Mouse (Mus musculus): ENCODE measurements around the gene Rpl28. TPM values are rescaled to one million over a fixed set of nuclear protein-coding genes. Genes with fewer than 3 reads are reported as not detected.
A peak's percentile ranks its signal among the peaks of the same experiment; 100 is the strongest.

Gene Rpl28
- total and polyA plus RNA-seq, 2 experiments from 2014 or later = 145 to 304 TPM

DNA sequence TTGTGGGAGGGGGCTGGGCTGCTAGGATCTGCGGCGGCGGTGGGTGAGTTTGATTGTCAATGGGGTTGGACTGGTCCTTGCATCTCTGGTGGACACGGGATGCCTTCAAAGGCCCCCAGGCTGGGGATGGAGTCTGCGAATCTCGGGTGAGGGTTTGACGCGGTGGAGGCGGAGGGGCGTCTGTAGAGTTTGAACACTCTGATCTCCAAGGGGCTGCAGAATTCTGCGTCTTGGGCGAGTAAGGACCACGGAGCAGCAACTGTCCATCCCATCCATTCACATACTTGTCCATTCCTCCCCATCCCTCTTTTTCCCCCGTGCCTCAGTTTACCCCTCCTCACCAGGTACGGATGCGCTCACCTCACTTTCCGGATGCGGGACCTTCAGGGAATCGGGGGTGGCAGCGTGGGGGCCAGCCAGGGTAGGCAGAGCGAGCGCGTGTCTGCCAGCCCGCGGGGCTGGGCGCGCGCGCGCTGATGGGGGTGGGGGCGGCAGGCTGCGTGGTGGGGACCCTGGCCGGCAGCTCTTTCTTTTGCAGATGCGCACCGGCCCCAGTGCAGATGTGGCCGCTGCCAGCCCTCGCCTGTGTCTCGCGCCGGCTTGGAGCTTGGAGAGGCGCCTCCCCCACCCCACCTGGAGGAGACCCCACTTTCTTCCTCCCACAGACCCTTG lies 51.7 kb downstream of the Rpl28 start, which contains the start of gene Shisa7:
TSS of gene Shisa7 (minus strand) at position 452 of the 672 bp plus-strand sequence.
- H3K27me3 ChIP-seq (ENCODE audit: insufficient read depth, low read length) = no peaks in the 10 kb centered on the region
- H3K9me3 ChIP-seq (ENCODE audit: low read length) = no peaks in the 10 kb centered on the region
- H3K9ac ChIP-seq (replicated peaks; ENCODE audit: low read length) = peak within 1 kb of the TSS; percentile 63
- TF ChIP-seq CTCF (IDR thresholded peaks at IDR 0.05; ENCODE audit: low read depth) = no peak
- 0 out of 2 replicates have a peak, but pooled peaks cover 6% of the 10 kb centered on the region for H3K4me1 ChIP-seq (ENCODE audit: insufficient read depth, low read length)
- H3K4me2 ChIP-seq (ENCODE audit: low read depth, low read length) = peak within 1 kb of the TSS; percentile 86
- peak; percentile 76 for ATAC-seq
- peak; percentile 15 for DNase-seq (ENCODE audit: low spot score)
- H3K27ac ChIP-seq = peak within 1 kb of the TSS; percentile 77
- under 1% methylated on average over 38 of the region's 41 CpGs for WGBS
- no peaks in the 10 kb centered on the region for H3K36me3 ChIP-seq (ENCODE audit: insufficient read depth, low read length)
- H3K4me3 ChIP-seq (ENCODE audit: low read length) = peak within 1 kb of the TSS; percentile 57

Other genes starting within 250 kb of the Rpl28 start
Only the 30 nearest of the 31 such genes appear.
- 81.1 and 83.7 TPM in 2 replicates for gene Syt5, start 245.3 kb upstream of the Rpl28 start, total RNA-seq (2014; rRNA removed)
- gene Syt5, start 245.3 kb upstream of the Rpl28 start, polyA plus RNA-seq (2015; fragmentation: Nextera tagmentation; extraction: Ambion mirVana) = 103 and 106 TPM in 2 replicates
- 0.54 and 0.99 TPM in 2 replicates for gene Ptprh, start 188.8 kb upstream of the Rpl28 start, total RNA-seq (2014; rRNA removed)
- 0.52 and 0.74 TPM in 2 replicates for gene Ptprh, start 188.8 kb upstream of the Rpl28 start, polyA plus RNA-seq (2015; fragmentation: Nextera tagmentation; extraction: Ambion mirVana)
- 14.2 and 17.4 TPM in 2 replicates for gene Tmem86b, start 161.5 kb upstream of the Rpl28 start, total RNA-seq (2014; rRNA removed)
- 1.1 and 1.5 TPM in 2 replicates for gene Tmem86b, start 161.5 kb upstream of the Rpl28 start, polyA plus RNA-seq (2015; fragmentation: Nextera tagmentation; extraction: Ambion mirVana)
- 136 and 142 TPM in 2 replicates for gene Ppp6r1, start 133.9 kb upstream of the Rpl28 start, total RNA-seq (2014; rRNA removed)
- gene Ppp6r1, start 133.9 kb upstream of the Rpl28 start, polyA plus RNA-seq (2015; fragmentation: Nextera tagmentation; extraction: Ambion mirVana) = 9.4 and 10.3 TPM in 2 replicates
- gene Hspbp1, start 107.8 kb upstream of the Rpl28 start, total RNA-seq (2014; rRNA removed) = 259 and 288 TPM in 2 replicates
- gene Hspbp1, start 107.8 kb upstream of the Rpl28 start, polyA plus RNA-seq (2015; fragmentation: Nextera tagmentation; extraction: Ambion mirVana) = 172 and 174 TPM in 2 replicates
- gene Brsk1, start 102.3 kb upstream of the Rpl28 start, total RNA-seq (2014; rRNA removed) = 195 and 217 TPM in 2 replicates
- 6.7 and 7.1 TPM in 2 replicates for gene Brsk1, start 102.3 kb upstream of the Rpl28 start, polyA plus RNA-seq (2015; fragmentation: Nextera tagmentation; extraction: Ambion mirVana)
- gene Tmem150b, start 67.6 kb upstream of the Rpl28 start, total RNA-seq (2014; rRNA removed) = not detected in 2 replicates
- gene Tmem150b, start 67.6 kb upstream of the Rpl28 start, polyA plus RNA-seq (2015; fragmentation: Nextera tagmentation; extraction: Ambion mirVana) = 0.13 TPM in 2 replicates
- 29.3 and 39.5 TPM in 2 replicates for gene Kmt5c, start 52.8 kb upstream of the Rpl28 start, total RNA-seq (2014; rRNA removed)
- 30.7 and 36.5 TPM in 2 replicates for gene Kmt5c, start 52.8 kb upstream of the Rpl28 start, polyA plus RNA-seq (2015; fragmentation: Nextera tagmentation; extraction: Ambion mirVana)
- 10.6 and 37.2 TPM in 2 replicates for gene Cox6b2, start 39.8 kb upstream of the Rpl28 start, total RNA-seq (2014; rRNA removed)
- gene Cox6b2, start 39.8 kb upstream of the Rpl28 start, polyA plus RNA-seq (2015; fragmentation: Nextera tagmentation; extraction: Ambion mirVana) = 47.0 and 50.1 TPM in 2 replicates
- gene Fam71e2, start 21.6 kb upstream of the Rpl28 start, total RNA-seq (2014; rRNA removed) = not detected in 2 replicates
- not detected in 2 replicates for gene Fam71e2, start 21.6 kb upstream of the Rpl28 start, polyA plus RNA-seq (2015; fragmentation: Nextera tagmentation; extraction: Ambion mirVana)
- gene Il11, start 10.0 kb upstream of the Rpl28 start, total RNA-seq (2014; rRNA removed) = 2.0 TPM in 1 of 2 replicates, not detected in the other
- 1.1 and 1.3 TPM in 2 replicates for gene Il11, start 10.0 kb upstream of the Rpl28 start, polyA plus RNA-seq (2015; fragmentation: Nextera tagmentation; extraction: Ambion mirVana)
- gene Tmem190, start 9.9 kb upstream of the Rpl28 start, total RNA-seq (2014; rRNA removed) = not detected in 2 replicates
- gene Tmem190, start 9.9 kb upstream of the Rpl28 start, polyA plus RNA-seq (2015; fragmentation: Nextera tagmentation; extraction: Ambion mirVana) = 0.53 TPM in 1 of 2 replicates, not detected in the other
- gene Tmem238, start 3.2 kb upstream of the Rpl28 start, total RNA-seq (2014; rRNA removed) = 13.7 and 13.9 TPM in 2 replicates
- 16.8 and 18.2 TPM in 2 replicates for gene Tmem238, start 3.2 kb upstream of the Rpl28 start, polyA plus RNA-seq (2015; fragmentation: Nextera tagmentation; extraction: Ambion mirVana)
- 264 and 324 TPM in 2 replicates for gene Ube2s, start 19.7 kb downstream of the Rpl28 start, total RNA-seq (2014; rRNA removed)
- 223 and 233 TPM in 2 replicates for gene Ube2s, start 19.7 kb downstream of the Rpl28 start, polyA plus RNA-seq (2015; fragmentation: Nextera tagmentation; extraction: Ambion mirVana)
- gene Shisa7, start 51.8 kb downstream of the Rpl28 start, total RNA-seq (2014; rRNA removed) = 46.3 and 49.3 TPM in 2 replicates
- 5.7 and 6.9 TPM in 2 replicates for gene Shisa7, start 51.8 kb downstream of the Rpl28 start, polyA plus RNA-seq (2015; fragmentation: Nextera tagmentation; extraction: Ambion mirVana)
- gene Isoc2b, start 77.4 kb downstream of the Rpl28 start, total RNA-seq (2014; rRNA removed) = 2.2 and 3.1 TPM in 2 replicates
- gene Isoc2b, start 77.4 kb downstream of the Rpl28 start, polyA plus RNA-seq (2015; fragmentation: Nextera tagmentation; extraction: Ambion mirVana) = 3.5 and 3.7 TPM in 2 replicates
- gene Isoc2a, start 84.3 kb downstream of the Rpl28 start, total RNA-seq (2014; rRNA removed) = 8.3 and 12.2 TPM in 2 replicates
- gene Isoc2a, start 84.3 kb downstream of the Rpl28 start, polyA plus RNA-seq (2015; fragmentation: Nextera tagmentation; extraction: Ambion mirVana) = 0.43 and 0.76 TPM in 2 replicates
- 0.31 and 3.3 TPM in 2 replicates for gene Gm36210, start 113.6 kb downstream of the Rpl28 start, total RNA-seq (2014; rRNA removed)
- gene Gm36210, start 113.6 kb downstream of the Rpl28 start, polyA plus RNA-seq (2015; fragmentation: Nextera tagmentation; extraction: Ambion mirVana) = 0.30 and 0.45 TPM in 2 replicates
- gene Zfp628, start 122.3 kb downstream of the Rpl28 start, total RNA-seq (2014; rRNA removed) = 12.5 and 12.7 TPM in 2 replicates
- gene Zfp628, start 122.3 kb downstream of the Rpl28 start, polyA plus RNA-seq (2015; fragmentation: Nextera tagmentation; extraction: Ambion mirVana) = 5.2 and 5.7 TPM in 2 replicates
- 24.2 and 32.3 TPM in 2 replicates for gene Nat14, start 129.2 kb downstream of the Rpl28 start, total RNA-seq (2014; rRNA removed)
- 27.5 and 29.4 TPM in 2 replicates for gene Nat14, start 129.2 kb downstream of the Rpl28 start, polyA plus RNA-seq (2015; fragmentation: Nextera tagmentation; extraction: Ambion mirVana)
- 2.5 and 2.8 TPM in 2 replicates for gene Ssc5d, start 132.9 kb downstream of the Rpl28 start, total RNA-seq (2014; rRNA removed)
- gene Ssc5d, start 132.9 kb downstream of the Rpl28 start, polyA plus RNA-seq (2015; fragmentation: Nextera tagmentation; extraction: Ambion mirVana) = 0.77 and 1.0 TPM in 2 replicates
- 0.31 TPM in 1 of 2 replicates, not detected in the other for gene Sbk2, start 171.5 kb downstream of the Rpl28 start, total RNA-seq (2014; rRNA removed)
- gene Sbk2, start 171.5 kb downstream of the Rpl28 start, polyA plus RNA-seq (2015; fragmentation: Nextera tagmentation; extraction: Ambion mirVana) = not detected in 2 replicates
- gene Sbk3, start 178.3 kb downstream of the Rpl28 start, total RNA-seq (2014; rRNA removed) = 0.31 and 0.72 TPM in 2 replicates
- gene Sbk3, start 178.3 kb downstream of the Rpl28 start, polyA plus RNA-seq (2015; fragmentation: Nextera tagmentation; extraction: Ambion mirVana) = 0.23 and 0.31 TPM in 2 replicates
- gene Zfp579, start 203.3 kb downstream of the Rpl28 start, total RNA-seq (2014; rRNA removed) = 65.7 and 113 TPM in 2 replicates
- 37.4 and 40.2 TPM in 2 replicates for gene Zfp579, start 203.3 kb downstream of the Rpl28 start, polyA plus RNA-seq (2015; fragmentation: Nextera tagmentation; extraction: Ambion mirVana)
- 4.3 and 7.2 TPM in 2 replicates for gene Zfp524, start 221.5 kb downstream of the Rpl28 start, total RNA-seq (2014; rRNA removed)
- gene Zfp524, start 221.5 kb downstream of the Rpl28 start, polyA plus RNA-seq (2015; fragmentation: Nextera tagmentation; extraction: Ambion mirVana) = 4.2 and 5.1 TPM in 2 replicates
- gene Fiz1, start 221.8 kb downstream of the Rpl28 start, total RNA-seq (2014; rRNA removed) = 41.1 and 44.0 TPM in 2 replicates
- gene Fiz1, start 221.8 kb downstream of the Rpl28 start, polyA plus RNA-seq (2015; fragmentation: Nextera tagmentation; extraction: Ambion mirVana) = 27.6 and 29.1 TPM in 2 replicates
- gene Gm44973, start 222.6 kb downstream of the Rpl28 start, total RNA-seq (2014; rRNA removed) = not detected in 2 replicates
- 2.3 and 3.0 TPM in 2 replicates for gene Gm44973, start 222.6 kb downstream of the Rpl28 start, polyA plus RNA-seq (2015; fragmentation: Nextera tagmentation; extraction: Ambion mirVana)
- gene Zfp865, start 227.5 kb downstream of the Rpl28 start, total RNA-seq (2014; rRNA removed) = 41.5 and 43.2 TPM in 2 replicates
- gene Zfp865, start 227.5 kb downstream of the Rpl28 start, polyA plus RNA-seq (2015; fragmentation: Nextera tagmentation; extraction: Ambion mirVana) = 5.4 TPM in 2 replicates
- gene Ccdc106, start 227.7 kb downstream of the Rpl28 start, total RNA-seq (2014; rRNA removed) = 39.6 and 76.5 TPM in 2 replicates
- gene Ccdc106, start 227.7 kb downstream of the Rpl28 start, polyA plus RNA-seq (2015; fragmentation: Nextera tagmentation; extraction: Ambion mirVana) = 61.6 and 62.1 TPM in 2 replicates
- gene 4632433K11Rik, start 241.2 kb downstream of the Rpl28 start, total RNA-seq (2014; rRNA removed) = not detected in 2 replicates
- not detected in 2 replicates for gene 4632433K11Rik, start 241.2 kb downstream of the Rpl28 start, polyA plus RNA-seq (2015; fragmentation: Nextera tagmentation; extraction: Ambion mirVana)

Measured in hindbrain, postnatal 0 days (tissue).